27 mouse cellular contexts compared by ENCODE assay signal in the genomic region with DNA sequence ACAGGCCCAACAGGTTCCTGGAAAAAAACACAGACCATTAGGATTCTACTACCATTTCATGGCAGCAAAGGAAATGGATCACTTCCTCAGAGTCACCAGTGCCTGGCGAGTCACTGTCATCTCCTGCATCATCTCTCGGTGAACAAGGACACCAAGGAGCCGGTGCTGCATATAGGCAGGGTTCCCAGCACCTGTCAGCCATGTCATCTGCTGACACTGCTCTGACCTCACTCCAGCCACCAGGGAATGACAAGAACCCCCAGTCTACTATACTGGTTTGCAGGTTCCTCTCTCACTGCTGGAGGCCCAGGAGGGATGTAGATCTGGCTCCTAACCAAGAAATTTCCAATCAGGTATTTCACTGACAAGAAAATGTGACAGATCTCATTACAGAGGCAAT. TPM values are rescaled to one million over a fixed set of nuclear protein-coding genes. Genes with fewer than 3 reads are reported as not detected.
DNase-seq lines count a peak whose midpoint lies in the region; ATAC-seq and TF ChIP-seq lines count a peak whose summit lies in the region.
"Had no signal": no experiment of that assay in that cellular context is flagged by ENCODE, and none has a peak within 500 bp of the region (broad histone marks: within the 10 kb centered on the region; RNA-seq: fewer than 3 reads in every experiment).

No protein-coding gene starts in this region.

- DNase-seq in gastrocnemius, adult 18-20 months (ENCODE audit: low spot score) = peak; percentile 16
- no peak for DNase-seq in gastrocnemius, adult 8-10 months (ENCODE audit: low spot score in 2 of 2)
- DNase-seq in hindbrain, embryonic 11.5 days (ENCODE audit: low spot score) = no peak
- no peak for DNase-seq in limb, embryonic 10.5 days (ENCODE audit: low spot score)
- DNase-seq in testis, postnatal 14 days (ENCODE audit: low spot score) = no peak
- DNase-seq: adrenal gland, postnatal 14 days; cerebellum, adult 11-12 months; cerebellum, adult 9-10 months; cerebellum, postnatal 25 days; forebrain, postnatal 0 days; gastrocnemius, postnatal 10 days; heart, postnatal 10 days had no signal

- H3K4me1 ChIP-seq in hindbrain, embryonic 12.5 days = no peaks in the 10 kb centered on the region; the same call in 1 of the 2 replicates
- H3K4me1 ChIP-seq in hindbrain, embryonic 11.5 days (replicated peaks; ENCODE audit: control insufficient read depth, insufficient read depth, low read length) = no peaks in the 10 kb centered on the region
- no peaks in the 10 kb centered on the region; the same call in 1 of the 2 replicates for H3K4me1 ChIP-seq in limb, embryonic 15.5 days
- H3K4me1 ChIP-seq in limb, embryonic 10.5 days = peaks cover 4% of the 10 kb centered on the region; the same call in 1 of the 2 replicates
- H3K4me1 ChIP-seq: embryonic facial prominence, embryonic 13.5 days; forebrain, embryonic 13.5 days; hindbrain, embryonic 15.5 days had no signal

- 0 out of 2 replicates have a peak overlapping the region, but pooled peaks have one; percentile 17 for H3K27ac ChIP-seq in hindbrain, embryonic 12.5 days
- no peak overlapping the region for H3K27ac ChIP-seq in hindbrain, embryonic 11.5 days (ENCODE audit: low read depth, low read length)
- 0 out of 2 replicates have a peak overlapping the region, but pooled peaks have one; percentile 18 for H3K27ac ChIP-seq in limb, embryonic 15.5 days
- H3K27ac ChIP-seq in limb, embryonic 10.5 days = no peak overlapping the region
- H3K27ac ChIP-seq: embryonic facial prominence, embryonic 13.5 days; forebrain, embryonic 13.5 days; hindbrain, embryonic 15.5 days had no signal

- no peak overlapping the region for H3K4me2 ChIP-seq in hindbrain, embryonic 12.5 days (replicated peaks)
- no peak overlapping the region for H3K4me2 ChIP-seq in hindbrain, embryonic 11.5 days (replicated peaks; ENCODE audit: low read depth, low read length)
- H3K4me2 ChIP-seq in limb, embryonic 15.5 days = no peak overlapping the region
- H3K4me2 ChIP-seq: embryonic facial prominence, embryonic 13.5 days; forebrain, embryonic 13.5 days; hindbrain, embryonic 15.5 days had no signal

- no peak overlapping the region for H3K4me3 ChIP-seq in hindbrain, embryonic 12.5 days
- H3K4me3 ChIP-seq in hindbrain, embryonic 11.5 days (ENCODE audit: low read depth, low read length) = no peak overlapping the region
- no peak overlapping the region for H3K4me3 ChIP-seq in limb, embryonic 15.5 days
- H3K4me3 ChIP-seq in limb, embryonic 10.5 days = no peak overlapping the region
- no peak overlapping the region for H3K4me3 ChIP-seq in C2C12 (ENCODE audit: insufficient read depth, poor library complexity, severe bottlenecking)
- H3K4me3 ChIP-seq: embryonic facial prominence, embryonic 13.5 days; forebrain, embryonic 13.5 days; hindbrain, embryonic 15.5 days had no signal

- no peaks in the 10 kb centered on the region for H3K79me3 ChIP-seq in C2C12 (ENCODE audit: low read depth)

- H3K9ac ChIP-seq in hindbrain, embryonic 12.5 days = no peak overlapping the region
- H3K9ac ChIP-seq in hindbrain, embryonic 11.5 days (ENCODE audit: low read depth, low read length) = no peak overlapping the region
- no peak overlapping the region for H3K9ac ChIP-seq in limb, embryonic 15.5 days
- H3K9ac ChIP-seq: embryonic facial prominence, embryonic 13.5 days; forebrain, embryonic 13.5 days; forebrain, postnatal 0 days; hindbrain, embryonic 15.5 days had no signal

- WGBS in hindbrain, embryonic 12.5 days = 94% methylated on average over 3 of the region's 3 CpGs
- WGBS in hindbrain, embryonic 11.5 days = 95% methylated on average over 3 of the region's 3 CpGs
- 71% methylated on average over 3 of the region's 3 CpGs for WGBS in limb, embryonic 15.5 days
- 90% methylated on average over 3 of the region's 3 CpGs for WGBS in limb, embryonic 10.5 days

- no peaks in the 10 kb centered on the region for H3K9me3 ChIP-seq in hindbrain, embryonic 12.5 days (replicated peaks)
- H3K9me3 ChIP-seq in hindbrain, embryonic 11.5 days (ENCODE audit: control insufficient read depth, low read length) = no peaks in the 10 kb centered on the region
- no peaks in the 10 kb centered on the region for H3K9me3 ChIP-seq in limb, embryonic 15.5 days
- H3K9me3 ChIP-seq in limb, embryonic 10.5 days (replicated peaks) = no peaks in the 10 kb centered on the region
- H3K9me3 ChIP-seq: embryonic facial prominence, embryonic 13.5 days; forebrain, embryonic 13.5 days; hindbrain, embryonic 15.5 days had no signal

- H3ac ChIP-seq in C2C12 (ENCODE audit: control insufficient read depth, insufficient read length, low read depth) = no peak overlapping the region

- peaks cover 56% of the 10 kb centered on the region for H3K36me3 ChIP-seq in hindbrain, embryonic 12.5 days
- peaks cover 2% of the 10 kb centered on the region; the same call in 1 of the 2 replicates for H3K36me3 ChIP-seq in hindbrain, embryonic 11.5 days (ENCODE audit: control insufficient read depth, insufficient read depth, low read length)
- H3K36me3 ChIP-seq in limb, embryonic 15.5 days = peaks cover 50% of the 10 kb centered on the region
- peaks cover 59% of the 10 kb centered on the region for H3K36me3 ChIP-seq in limb, embryonic 10.5 days
- H3K36me3 ChIP-seq in C2C12 (ENCODE audit: control insufficient read depth, insufficient read depth) = peaks cover 40% of the 10 kb centered on the region

- ATAC-seq in hindbrain, embryonic 12.5 days (ENCODE audit: low FRiP score) = no peak
- ATAC-seq in hindbrain, embryonic 11.5 days (ENCODE audit: low FRiP score) = no peak
- no peak for ATAC-seq in limb, embryonic 15.5 days (ENCODE audit: insufficient number of reproducible peaks, low FRiP score, low TSS enrichment, low read depth)
- ATAC-seq: activated CD4-positive, CD25-positive, alpha-beta regulatory T cell, adult 4 months; forebrain, embryonic 13.5 days; forebrain, postnatal 0 days; inflammation-experienced regulatory T-cells, adult 6 months; Patski had no signal

- no peak for TF ChIP-seq CTCF in C2C12 (IDR thresholded peaks at IDR 0.05; ENCODE audit: control insufficient read depth, insufficient read depth, insufficient read length)

- H3K79me2 ChIP-seq in C2C12 (ENCODE audit: control insufficient read depth, insufficient read depth) = no peaks in the 10 kb centered on the region

- H3K27me3 ChIP-seq in hindbrain, embryonic 12.5 days = no peaks in the 10 kb centered on the region
- H3K27me3 ChIP-seq in hindbrain, embryonic 11.5 days (ENCODE audit: control insufficient read depth, insufficient read depth, low read length) = no peaks in the 10 kb centered on the region
- no peaks in the 10 kb centered on the region for H3K27me3 ChIP-seq in limb, embryonic 15.5 days
- no peaks in the 10 kb centered on the region for H3K27me3 ChIP-seq in limb, embryonic 10.5 days (ENCODE audit: low read depth, poor library complexity, severe bottlenecking)
- no peaks in the 10 kb centered on the region for H3K27me3 ChIP-seq in C2C12 (ENCODE audit: control insufficient read depth, insufficient read depth, insufficient read length)
- H3K27me3 ChIP-seq: CH12.LX; embryonic facial prominence, embryonic 13.5 days; forebrain, embryonic 13.5 days; hindbrain, embryonic 15.5 days; Patski had no signal

TF ChIP-seq in C2C12, 6 proteins besides CTCF, POLR2A, EP300 and RAD21:
- TF ChIP-seq FOSL1 (IDR thresholded peaks at IDR 0.05; ENCODE audit: insufficient read depth, low read length, poor library complexity, severe bottlenecking) (no peak), CEBPB (IDR thresholded peaks at IDR 0.05; ENCODE audit: low read depth) (no peak), MYOD1 (IDR thresholded peaks at IDR 0.05; ENCODE audit: control insufficient read depth, insufficient read length, low read depth) (peak; percentile 86), MYOG (IDR thresholded peaks at IDR 0.05; ENCODE audit: control insufficient read depth, extremely low read depth, insufficient read length) (no peak), MAX (IDR thresholded peaks at IDR 0.05) (no peak)
TF ChIP-seq in C2C12: peak in this region for 1.

RNA-seq across cellular contexts. Expression of gene Mrpl37, which starts 10.6 kb away (rescaled TPM):
- total RNA-seq in gastrocnemius, adult 18-20 months (2021) = 10 to 100 TPM; 79.4 to 83.1 TPM
- 10 to 100 TPM; 77.8 to 92.6 (median 86.3) TPM for total RNA-seq in gastrocnemius, adult 8-10 months (2022)
- polyA plus RNA-seq in hindbrain, embryonic 12.5 days (2016; fragmentation: Nextera tagmentation; extraction: Ambion mirVana) = 78.0 and 80.8 TPM in 2 replicates
- 107 and 113 TPM in 2 replicates for polyA plus RNA-seq in hindbrain, embryonic 11.5 days (2014; fragmentation: Nextera tagmentation; extraction: Ambion mirVana)
- polyA plus RNA-seq in limb, embryonic 15.5 days (2015; fragmentation: Nextera tagmentation; extraction: Ambion mirVana) = 87.8 and 88.3 TPM in 2 replicates
- polyA plus RNA-seq in limb, embryonic 10.5 days (2016; fragmentation: Nextera tagmentation; extraction: Ambion mirVana) = 145 and 167 TPM in 2 replicates
- polyA plus RNA-seq in C2C12 (2012; fragmentation: generic; extraction: Trizol) = 75.5 TPM

RNA-seq across cellular contexts. Expression of gene Cyb5rl, which starts 10.7 kb away (rescaled TPM):
- 10 to 100 TPM; 15.0 to 18.4 TPM for total RNA-seq in gastrocnemius, adult 18-20 months (2021)
- total RNA-seq in gastrocnemius, adult 8-10 months (2022) = 10 to 100 TPM; 15.6 to 27.1 (median 16.7) TPM
- polyA plus RNA-seq in hindbrain, embryonic 12.5 days (2016; fragmentation: Nextera tagmentation; extraction: Ambion mirVana) = 4.1 and 4.5 TPM in 2 replicates
- polyA plus RNA-seq in hindbrain, embryonic 11.5 days (2014; fragmentation: Nextera tagmentation; extraction: Ambion mirVana) = 2.3 and 5.5 TPM in 2 replicates
- polyA plus RNA-seq in limb, embryonic 15.5 days (2015; fragmentation: Nextera tagmentation; extraction: Ambion mirVana) = 8.0 and 8.4 TPM in 2 replicates
- polyA plus RNA-seq in limb, embryonic 10.5 days (2016; fragmentation: Nextera tagmentation; extraction: Ambion mirVana) = 11.7 and 12.6 TPM in 2 replicates
- 9.5 TPM for polyA plus RNA-seq in C2C12 (2012; fragmentation: generic; extraction: Trizol)

RNA-seq across cellular contexts. Expression of gene Cdcp2, which starts 40.6 kb away (rescaled TPM):
- total RNA-seq in gastrocnemius, adult 18-20 months (2021) = not detected
- total RNA-seq in gastrocnemius, adult 8-10 months (2022) = not detected
- polyA plus RNA-seq in hindbrain, embryonic 12.5 days (2016; fragmentation: Nextera tagmentation; extraction: Ambion mirVana) = 0.10 TPM in 1 of 2 replicates, not detected in the other
- 0.13 and 0.20 TPM in 2 replicates for polyA plus RNA-seq in hindbrain, embryonic 11.5 days (2014; fragmentation: Nextera tagmentation; extraction: Ambion mirVana)
- not detected in 2 replicates for polyA plus RNA-seq in limb, embryonic 15.5 days (2015; fragmentation: Nextera tagmentation; extraction: Ambion mirVana)
- polyA plus RNA-seq in limb, embryonic 10.5 days (2016; fragmentation: Nextera tagmentation; extraction: Ambion mirVana) = 0.11 TPM in 1 of 2 replicates, not detected in the other
- polyA plus RNA-seq in C2C12 (2012; fragmentation: generic; extraction: Trizol) = not detected
- total RNA-seq: adrenal gland, adult 18-20 months; adrenal gland, postnatal 14 days; forebrain, postnatal 0 days; gastrocnemius, postnatal 10 days; heart, adult 8-10 months; heart, postnatal 10 days; hematopoietic stem cell, adult 5-6 weeks had no signal
- polyA plus RNA-seq: activated CD4-positive, CD25-positive, alpha-beta regulatory T cell, adult 4 months; cortical plate, adult 2 months; embryonic facial prominence, embryonic 13.5 days; forebrain, embryonic 13.5 days; forebrain, postnatal 0 days; heart, embryonic 14.5 days; inflammation-experienced regulatory T-cells, adult 6 months; Patski had no signal

Comparison
In these comparisons a context has a peak if more than half of its experiments do, and no peak if none do; other contexts are left out.
1. H3K27ac ChIP-seq: peak in hindbrain, embryonic 12.5 days (single experiment) and limb, embryonic 15.5 days (single experiment); none in hindbrain, embryonic 11.5 days (single experiment) and limb, embryonic 10.5 days (single experiment).